Comparison of ENCODE assay signal across 9 mouse cellular contexts in genomic region chr4:109982681-109983265, GRCm38 (mm10). TPM values are rescaled to one million over a fixed set of nuclear protein-coding genes. Genes with fewer than 3 reads are reported as not detected.
DNase-seq lines count a peak whose midpoint lies in the region; ATAC-seq and TF ChIP-seq lines count a peak whose summit lies in the region.
"Had no signal": no experiment of that assay in that cellular context is flagged by ENCODE, and none has a peak within 500 bp of the region (broad histone marks: within the 10 kb centered on the region; RNA-seq: fewer than 3 reads in every experiment).

No protein-coding gene starts in this region.

- no peaks in the 10 kb centered on the region for H3K36me3 ChIP-seq in embryonic facial prominence, embryonic 14.5 days (ENCODE audit: control insufficient read depth, insufficient read depth, low read length)
- H3K36me3 ChIP-seq in intestine, postnatal 0 days (ENCODE audit: control insufficient read depth, insufficient read depth) = no peaks in the 10 kb centered on the region
- no peaks in the 10 kb centered on the region for H3K36me3 ChIP-seq in neural tube, embryonic 15.5 days

- no peak for DNase-seq in left cerebral cortex, adult 2 months (ENCODE audit: extremely low spot score in 1 of 2, low spot score in 2 of 2)
- no peak for DNase-seq in left cerebral cortex, postnatal 36 days (ENCODE audit: low spot score in 2 of 2)
- no peak for DNase-seq in embryonic facial prominence, embryonic 14.5 days (ENCODE audit: low spot score)
- DNase-seq in spleen, postnatal 4 days (ENCODE audit: low spot score in 2 of 2) = no peak
- DNase-seq in adrenal gland, postnatal 14 days = no peak
- no peak for DNase-seq in cerebellum, postnatal 4 days (ENCODE audit: low spot score in 2 of 2)
- DNase-seq: kidney, adult 8-10 months had no signal

- H3K4me2 ChIP-seq in embryonic facial prominence, embryonic 14.5 days (ENCODE audit: low read depth, low read length) = peak overlapping the region; percentile 59
- H3K4me2 ChIP-seq in intestine, postnatal 0 days (replicated peaks; ENCODE audit: low read depth) = peak overlapping the region; percentile 60
- peak overlapping the region; percentile 55 for H3K4me2 ChIP-seq in neural tube, embryonic 15.5 days

- 0 out of 2 replicates have a peak, but pooled peaks cover 6% of the 10 kb centered on the region for H3K4me1 ChIP-seq in embryonic facial prominence, embryonic 14.5 days (ENCODE audit: control insufficient read depth, insufficient read depth, low read length)
- H3K4me1 ChIP-seq in intestine, postnatal 0 days (replicated peaks; ENCODE audit: control insufficient read depth, insufficient read depth, low read length) = no peaks in the 10 kb centered on the region
- H3K4me1 ChIP-seq in neural tube, embryonic 15.5 days = peaks cover 35% of the 10 kb centered on the region

- intact Hi-C loops in left cerebral cortex, adult 2 months (cut with DNase I) = loop anchor here (5.0 kb wide), 1 partner anchor 305 kb away; no protein-coding TSS in a partner anchor
- intact Hi-C loops in left cerebral cortex, postnatal 36 days (cut with DNase I) = no loop called here

- peak overlapping the region; percentile 18 for H3K4me3 ChIP-seq in left cerebral cortex, adult 2 months
- peak overlapping the region; percentile 43 for H3K4me3 ChIP-seq in embryonic facial prominence, embryonic 14.5 days (ENCODE audit: low read depth, low read length)
- peak overlapping the region; percentile 35 for H3K4me3 ChIP-seq in intestine, postnatal 0 days (ENCODE audit: low read depth, low read length)
- H3K4me3 ChIP-seq in neural tube, embryonic 15.5 days (replicated peaks) = peak overlapping the region; percentile 27

- peaks cover 100% of the 10 kb centered on the region for H3K27me3 ChIP-seq in embryonic facial prominence, embryonic 14.5 days (replicated peaks; ENCODE audit: control insufficient read depth, insufficient read depth, low read length)
- peaks cover 97% of the 10 kb centered on the region for H3K27me3 ChIP-seq in intestine, postnatal 0 days (replicated peaks; ENCODE audit: control insufficient read depth, insufficient read depth, low read length)
- H3K27me3 ChIP-seq in neural tube, embryonic 15.5 days (replicated peaks) = peaks cover 96% of the 10 kb centered on the region

- H3K9me3 ChIP-seq in embryonic facial prominence, embryonic 14.5 days (ENCODE audit: control insufficient read depth, low read length) = no peaks in the 10 kb centered on the region
- H3K9me3 ChIP-seq in intestine, postnatal 0 days (ENCODE audit: control insufficient read depth) = no peaks in the 10 kb centered on the region
- H3K9me3 ChIP-seq in neural tube, embryonic 15.5 days (replicated peaks) = no peaks in the 10 kb centered on the region

- ATAC-seq in embryonic facial prominence, embryonic 14.5 days (ENCODE audit: low read depth) = no peak
- ATAC-seq in intestine, postnatal 0 days = no peak
- ATAC-seq in neural tube, embryonic 15.5 days (ENCODE audit: low FRiP score) = no peak

- WGBS in embryonic facial prominence, embryonic 14.5 days = 5% methylated on average over 18 of the region's 30 CpGs
- 6% methylated on average over 28 of the region's 30 CpGs for WGBS in intestine, postnatal 0 days
- WGBS in neural tube, embryonic 15.5 days = 3% methylated on average over 30 of the region's 30 CpGs

- H3K9ac ChIP-seq in embryonic facial prominence, embryonic 14.5 days (ENCODE audit: low read depth, low read length) = peak overlapping the region; percentile 60
- no peak overlapping the region for H3K9ac ChIP-seq in intestine, postnatal 0 days (ENCODE audit: low read depth, low read length)
- no peak overlapping the region for H3K9ac ChIP-seq in neural tube, embryonic 15.5 days (replicated peaks)

- H3K27ac ChIP-seq in left cerebral cortex, adult 2 months = no peak overlapping the region; the same call in 1 of the 2 replicates
- H3K27ac ChIP-seq in embryonic facial prominence, embryonic 14.5 days (replicated peaks; ENCODE audit: low read depth, low read length) = no peak overlapping the region
- no peak overlapping the region for H3K27ac ChIP-seq in intestine, postnatal 0 days (ENCODE audit: low read depth, low read length)
- H3K27ac ChIP-seq in neural tube, embryonic 15.5 days (replicated peaks) = no peak overlapping the region

- TF ChIP-seq CTCF in left cerebral cortex, adult 2 months (IDR thresholded peaks at IDR 0.05) = no peak
- TF ChIP-seq CTCF in intestine, postnatal 0 days (IDR thresholded peaks at IDR 0.05; ENCODE audit: low read depth) = no peak

RNA-seq across cellular contexts. Expression of gene Dmrta2, which starts 4.9 kb away (rescaled TPM):
- 1 to 10 TPM; 2.2 to 2.6 TPM for total RNA-seq in left cerebral cortex, adult 2 months (2021)
- 1 to 10 TPM; 2.4 to 2.7 TPM for total RNA-seq in left cerebral cortex, postnatal 36 days (2021)
- polyA plus RNA-seq in embryonic facial prominence, embryonic 14.5 days (2014; fragmentation: Nextera tagmentation; extraction: Ambion mirVana) = 0.71 TPM in 2 replicates
- not detected in 2 replicates for polyA plus RNA-seq in intestine, postnatal 0 days (2015; fragmentation: Nextera tagmentation; extraction: Ambion mirVana)
- 0.08 TPM in 1 of 2 replicates, not detected in the other for polyA plus RNA-seq in neural tube, embryonic 15.5 days (2015; fragmentation: Nextera tagmentation; extraction: Ambion mirVana)
- total RNA-seq in adrenal gland, postnatal 14 days (2021) = 0.11 and 0.38 TPM in 2 replicates
